Mouse (Mus musculus) left cerebral cortex, postnatal 4 days (tissue): ENCODE results near the gene Tenm4. TPM values are rescaled to one million over a fixed set of nuclear protein-coding genes. Genes with fewer than 3 reads are reported as not detected.
"Not testable (repeated sequence)": the region's sequence is repeated elsewhere in the genome, so short reads cannot be mapped to it uniquely, and the experiment has no call there.

Experiments
- DNase-seq: peaks from one replicate; pipeline ENCODE4 v3.0.0-alpha.2; 2022
- intact Hi-C: fragments of 180-260 bp; cut with DNase I; formaldehyde crosslinking; loops from one replicate; pipeline ENCODE4 v1.15.1; 2025
- total RNA-seq, 2 experiments: library from RNA; stranded (reverse); gene quantifications; 2 replicates each; pipeline ENCODE4 v1.2.3; 2021

Tenm4 gene
- total RNA-seq, 2 experiments from 2014 or later, result 98.0 to 123 TPM

DNA sequence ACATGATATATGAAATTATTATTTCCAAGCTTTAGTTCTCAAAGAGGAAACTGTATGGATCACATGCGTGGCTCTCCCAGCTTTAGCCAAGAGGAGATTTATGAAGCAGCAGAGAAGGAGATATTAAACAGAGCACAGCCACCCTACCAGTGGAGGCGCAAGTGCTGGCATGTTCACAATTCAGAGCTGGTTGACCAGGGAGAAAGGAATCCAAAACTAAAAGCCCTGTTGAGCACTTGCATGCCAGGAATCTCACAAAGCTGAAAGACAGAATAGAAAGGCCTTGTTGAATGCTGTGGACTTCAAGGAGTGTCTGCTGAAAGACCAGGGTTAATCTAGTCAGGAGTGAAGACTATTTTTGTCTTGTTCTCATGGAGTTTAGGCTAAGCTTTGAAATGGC is 446.3 kb downstream of the Tenm4 start:
- no peak for DNase-seq
- intact Hi-C loops, result no loop called here

DNA sequence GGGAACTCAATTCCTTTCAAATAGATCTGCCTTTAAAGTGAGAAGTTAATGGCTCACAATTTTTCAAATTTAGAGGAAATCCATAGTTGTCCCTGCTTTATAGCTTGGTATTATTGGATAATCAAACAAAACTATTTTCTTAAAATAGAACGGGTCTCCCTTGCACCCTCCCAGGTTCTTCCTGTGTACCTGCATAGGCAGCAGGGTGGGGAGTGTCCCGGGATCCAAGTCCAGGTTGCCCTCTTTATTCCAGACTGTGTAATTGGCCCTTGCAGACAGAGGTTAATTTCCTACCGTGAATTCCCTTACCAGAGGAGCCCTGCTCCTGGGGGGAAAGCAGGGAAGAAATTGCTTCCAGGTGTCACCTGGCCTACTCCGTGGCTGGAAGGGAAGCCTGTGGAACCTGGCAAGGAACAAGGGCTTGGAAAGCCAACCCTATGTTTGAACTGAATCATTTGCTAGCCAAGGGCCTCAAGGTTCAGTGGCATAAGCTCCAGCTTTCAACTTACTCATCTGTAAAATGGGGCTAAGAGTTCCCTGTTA is 449.0 kb downstream of the Tenm4 start:
- no peak for DNase-seq
- intact Hi-C loops, result no loop called here

DNA sequence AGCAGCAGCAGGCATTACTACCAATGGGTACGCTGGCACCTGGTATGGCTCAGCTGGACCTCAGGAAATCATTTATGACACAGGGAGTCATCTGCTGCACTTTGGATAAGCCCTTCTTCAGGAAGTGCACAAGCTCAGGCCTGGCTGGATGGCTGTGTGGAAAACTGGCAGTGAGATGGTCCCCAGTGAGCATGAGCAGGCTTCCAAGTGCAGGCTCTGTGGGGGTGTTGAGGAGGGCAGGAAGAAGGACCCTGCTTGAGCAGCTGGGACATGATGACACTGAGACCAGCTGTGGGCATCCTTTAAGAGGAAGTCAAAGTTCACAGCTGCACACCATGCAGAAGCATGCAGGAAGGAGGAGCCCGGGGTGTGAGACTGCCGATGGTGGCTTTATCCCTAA is 455.3 kb downstream of the Tenm4 start:
- intact Hi-C loops, result no loop called here
- DNase-seq, result no peak

DNA sequence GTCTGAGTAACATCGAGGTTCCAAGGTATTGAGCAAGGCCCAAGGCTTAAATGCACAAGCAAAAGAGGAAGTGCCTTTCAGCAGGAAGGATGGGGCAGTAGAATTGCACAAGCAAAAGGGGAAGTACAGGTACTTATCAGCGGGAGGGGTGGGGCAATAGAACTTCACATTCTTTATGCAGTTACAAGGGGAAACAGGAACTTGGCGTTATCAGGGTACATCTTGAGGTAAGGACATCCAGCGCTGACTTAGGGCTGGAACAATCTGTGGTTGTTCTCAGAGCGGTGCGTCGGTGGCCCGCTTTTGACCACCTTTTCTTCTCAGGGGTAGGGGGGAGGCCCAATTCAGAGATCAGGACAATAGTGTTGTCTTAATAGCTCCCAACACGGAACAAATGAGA is 459.5 kb downstream of the Tenm4 start:
- DNase-seq, intact Hi-C loops: not testable (repeated sequence)

DNA sequence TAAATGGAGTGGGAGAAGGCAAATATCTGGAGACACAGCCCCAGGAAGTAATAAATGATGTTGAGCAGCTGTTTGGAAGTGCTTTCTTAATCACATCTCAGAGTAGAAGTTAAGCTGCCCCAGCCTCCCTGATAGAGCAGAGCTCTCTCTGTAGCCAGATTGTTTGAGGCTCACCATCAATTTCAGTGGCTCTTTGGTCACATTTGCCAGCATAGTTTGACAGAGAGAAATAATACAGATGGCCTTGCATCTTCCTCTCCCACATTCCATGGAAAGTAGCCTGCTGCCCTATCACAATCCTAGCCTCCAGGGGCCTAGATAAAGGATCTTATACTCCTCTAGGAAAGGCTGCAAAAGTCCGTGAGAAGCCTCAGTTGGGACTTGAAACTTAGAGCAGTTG is 462.0 kb downstream of the Tenm4 start:
- intact Hi-C loops, result no loop called here
- no peak for DNase-seq

DNA sequence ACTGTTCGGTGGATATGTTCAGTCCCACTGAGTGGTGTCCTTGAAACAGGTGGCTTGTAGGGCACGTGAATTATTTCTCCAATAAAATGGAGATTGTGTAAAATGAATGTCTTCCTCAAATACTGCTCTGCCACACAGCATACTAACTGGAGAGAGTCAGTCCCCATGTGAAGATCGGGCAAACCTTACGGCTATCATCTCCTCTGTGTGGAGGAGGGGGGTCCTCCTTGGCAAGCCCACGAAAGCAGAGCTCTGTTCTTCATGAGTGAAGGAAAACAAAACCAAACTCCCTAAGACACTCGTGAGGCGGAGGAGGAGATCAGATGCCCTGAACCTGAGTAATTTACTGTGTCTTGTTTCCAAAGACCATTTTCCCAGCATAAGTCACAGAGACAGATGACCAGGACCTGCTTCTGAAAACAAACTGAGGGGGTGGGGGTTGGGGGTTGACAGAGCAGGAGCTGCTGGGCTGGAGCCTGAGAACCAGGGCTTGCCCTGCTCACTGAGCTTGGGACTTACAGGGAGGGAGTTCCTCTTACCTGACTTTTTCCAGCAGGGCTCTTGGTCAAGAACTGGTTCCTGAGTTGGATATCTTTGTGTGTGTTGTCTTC is 464.9 kb downstream of the Tenm4 start:
- no peak for DNase-seq
- intact Hi-C loops, result no loop called here

DNA sequence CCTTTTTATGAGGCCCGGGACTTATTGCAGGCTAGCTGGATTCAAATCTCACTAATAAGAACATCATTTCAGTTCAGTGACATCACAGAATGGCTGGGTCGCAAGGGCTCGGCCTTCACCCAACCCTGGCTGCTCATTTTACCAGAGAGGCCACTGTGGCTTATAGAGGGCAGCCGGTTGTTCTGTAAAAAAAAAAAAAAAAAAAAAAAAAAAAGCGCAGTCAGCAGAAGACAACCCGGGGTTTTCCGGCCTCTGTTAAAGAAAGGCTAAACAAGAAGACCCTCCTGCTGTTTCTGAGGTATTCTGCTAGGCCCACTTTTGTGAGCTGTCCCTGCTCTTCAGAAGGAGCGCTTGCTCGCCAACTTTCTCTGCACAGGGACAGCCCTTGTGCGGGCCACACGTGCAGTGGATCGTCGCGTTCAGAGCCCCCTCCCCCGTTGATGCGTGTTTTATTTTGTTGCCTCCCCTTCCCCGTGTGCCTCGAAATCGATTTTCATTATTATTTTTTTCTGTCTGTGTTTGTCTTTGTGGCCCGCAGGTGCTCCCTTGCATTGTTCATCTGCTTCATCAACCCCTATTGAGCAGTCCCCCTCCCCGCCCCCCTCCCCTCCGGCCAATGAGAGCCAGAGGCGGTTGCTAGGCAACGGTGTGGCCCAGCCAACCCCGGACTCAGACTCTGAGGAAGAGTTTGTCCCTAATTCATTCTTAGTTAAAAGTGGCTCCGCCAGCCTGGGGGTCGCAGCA is 472.6 kb downstream of the Tenm4 start:
- peak; percentile 86 for DNase-seq
- intact Hi-C loops, result no loop called here

DNA sequence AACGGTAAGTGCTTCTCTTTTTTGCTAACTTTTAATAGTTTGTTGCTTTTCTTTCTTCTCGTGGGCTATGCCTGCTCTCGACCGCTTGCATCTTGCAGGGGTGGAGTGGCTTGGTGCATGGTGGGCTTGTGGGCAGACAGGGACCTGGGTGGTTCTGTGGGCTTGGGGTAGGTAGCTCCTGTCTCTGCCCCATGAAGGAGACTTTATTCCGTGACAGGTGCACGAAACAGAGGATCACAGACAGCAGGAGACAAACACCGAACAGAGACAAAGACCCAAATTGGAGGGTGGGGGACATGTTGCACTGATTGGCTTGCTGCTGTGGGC is 473.1 kb downstream of the Tenm4 start:
- no peak for DNase-seq
- intact Hi-C loops, result no loop called here

DNA sequence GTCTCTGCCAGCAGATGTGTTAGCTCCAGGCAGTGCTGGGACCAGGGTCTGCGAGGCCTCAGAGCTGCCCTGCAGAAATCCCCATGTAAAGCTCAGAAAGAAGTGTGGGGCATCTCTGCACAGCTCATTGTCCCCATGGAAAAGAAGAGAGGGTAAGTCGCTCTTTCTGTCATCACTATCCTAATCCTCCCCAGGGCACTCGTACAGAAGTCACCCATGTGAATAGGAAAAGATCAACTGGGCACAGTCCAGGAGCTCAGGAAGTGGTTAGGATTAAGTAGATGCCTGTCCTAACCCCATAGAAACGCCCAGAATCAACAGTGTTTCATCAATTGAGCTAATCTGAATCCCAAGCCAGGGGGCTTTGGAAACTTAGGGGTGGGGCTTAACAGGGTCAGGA is 476.6 kb downstream of the Tenm4 start:
- intact Hi-C loops, result no loop called here
- no peak for DNase-seq

DNA sequence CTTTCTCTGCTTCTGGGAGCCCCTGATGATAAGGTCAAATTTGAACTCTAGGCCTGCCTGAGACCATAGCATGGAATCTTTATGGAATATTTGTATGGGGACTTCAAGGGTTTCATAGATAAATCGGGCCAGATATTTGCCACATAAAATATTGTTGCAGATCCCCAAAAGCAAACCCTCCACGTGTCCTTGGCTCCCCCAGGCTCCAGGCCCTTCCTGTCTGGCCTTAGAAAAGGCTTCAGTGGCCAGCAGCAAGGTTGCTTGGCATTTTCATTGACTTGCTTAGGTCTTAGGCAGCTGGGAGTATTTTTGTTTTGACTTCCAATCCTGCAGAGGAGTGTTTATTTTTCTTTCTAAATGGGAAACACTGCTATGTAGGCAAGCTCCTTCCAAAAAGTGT is 477.6 kb downstream of the Tenm4 start:
- no peak for DNase-seq
- intact Hi-C loops, result no loop called here

DNA sequence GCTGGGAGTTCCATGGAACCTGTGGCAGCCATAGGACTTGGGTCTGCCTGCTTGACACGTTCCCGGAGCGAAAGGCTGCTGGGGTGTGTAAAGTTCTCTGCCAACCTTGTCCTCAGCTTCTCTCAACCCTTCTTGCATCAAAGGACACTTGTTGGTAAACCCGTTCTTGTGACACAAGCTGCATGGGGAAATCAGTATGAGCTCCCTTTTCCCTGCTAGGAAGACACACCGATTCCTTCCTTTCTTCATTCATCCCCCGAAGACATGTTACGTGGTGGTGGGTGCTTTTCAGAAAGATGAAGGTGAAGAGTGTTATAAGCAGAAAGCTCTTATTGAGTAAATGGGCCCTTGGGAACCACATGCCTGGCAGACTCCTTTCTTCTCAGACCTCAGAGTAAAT is 478.1 kb downstream of the Tenm4 start:
- intact Hi-C loops, result no loop called here

DNA sequence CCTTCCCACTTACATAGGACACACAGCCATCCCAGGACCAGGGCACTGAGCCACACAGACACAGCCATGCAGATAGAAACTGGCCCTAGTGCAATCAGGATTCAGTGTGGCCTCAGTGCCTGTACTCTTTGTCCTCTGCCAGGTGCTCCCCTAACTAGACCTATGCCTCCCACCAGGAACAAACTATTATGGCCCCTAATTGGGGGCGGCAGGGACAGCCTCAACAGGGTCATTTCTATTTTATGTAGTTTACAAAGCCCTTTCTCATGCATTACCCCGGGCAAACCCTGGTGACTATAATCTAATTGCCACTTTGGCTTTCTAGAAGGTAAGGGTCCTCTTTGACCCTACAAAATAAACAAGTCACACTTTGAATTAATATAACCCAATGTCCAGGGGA is 479.4 kb downstream of the Tenm4 start:
- intact Hi-C loops, result no loop called here
- DNase-seq, result no peak

More for the DNA sequence above, 478.1 kb downstream of the Tenm4 start:
- DNase-seq, result no peak

DNA sequence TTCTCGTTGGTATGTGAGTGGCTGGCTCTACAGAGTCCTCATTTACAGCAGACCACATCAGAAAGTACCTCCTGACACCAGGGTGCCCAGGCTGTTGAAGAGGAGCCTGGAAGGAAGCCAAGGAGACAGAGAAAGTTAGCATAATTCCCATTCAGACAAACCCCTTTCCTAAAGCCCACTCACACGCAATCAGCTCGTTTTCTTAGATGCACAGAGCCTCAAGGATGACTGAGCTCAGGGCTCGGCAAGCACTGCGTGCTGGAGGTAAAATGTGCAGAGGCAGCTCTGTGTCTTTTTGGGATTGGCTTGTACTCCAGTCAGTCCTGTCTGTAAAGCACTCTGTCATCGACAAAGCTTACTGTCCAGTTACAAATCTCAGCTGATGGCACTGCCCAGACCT is 480.0 kb downstream of the Tenm4 start:
- DNase-seq, result no peak
- intact Hi-C loops, result no loop called here

DNA sequence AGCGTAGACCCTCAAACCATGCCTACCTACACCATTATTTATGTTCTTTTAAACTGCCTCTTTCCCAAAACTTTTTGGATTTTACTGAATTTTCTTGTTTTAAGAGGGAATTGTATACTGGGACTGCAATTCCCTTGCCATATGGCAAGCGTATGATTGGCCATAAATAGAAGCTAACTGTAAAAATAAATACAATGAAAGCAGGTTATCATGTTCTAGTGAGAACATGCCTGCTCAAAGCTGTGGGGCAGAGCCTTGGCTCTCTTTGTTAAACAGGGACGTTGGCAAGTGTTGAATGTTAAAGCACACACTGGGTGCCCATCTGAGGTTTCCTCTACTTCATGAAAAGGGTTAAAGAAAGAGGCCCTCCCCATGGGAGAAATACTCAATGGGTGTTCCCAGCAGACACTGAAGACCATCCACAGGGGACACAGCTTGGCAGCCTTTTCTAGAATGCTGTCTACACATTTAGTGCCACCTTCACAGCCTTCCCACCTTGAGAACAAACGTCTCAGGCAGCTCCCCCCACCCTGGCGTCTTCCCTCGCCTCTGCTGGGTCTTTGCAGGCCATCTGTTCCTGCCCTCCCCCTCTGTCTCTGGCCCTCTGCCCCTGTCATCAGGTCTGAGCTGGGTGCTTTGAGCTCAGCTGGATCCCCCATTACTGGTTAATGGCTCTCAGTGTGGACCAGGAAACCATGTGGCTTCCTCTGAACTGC is 480.7 kb downstream of the Tenm4 start:
- intact Hi-C loops, result no loop called here
- DNase-seq, result peak; percentile 79

DNA sequence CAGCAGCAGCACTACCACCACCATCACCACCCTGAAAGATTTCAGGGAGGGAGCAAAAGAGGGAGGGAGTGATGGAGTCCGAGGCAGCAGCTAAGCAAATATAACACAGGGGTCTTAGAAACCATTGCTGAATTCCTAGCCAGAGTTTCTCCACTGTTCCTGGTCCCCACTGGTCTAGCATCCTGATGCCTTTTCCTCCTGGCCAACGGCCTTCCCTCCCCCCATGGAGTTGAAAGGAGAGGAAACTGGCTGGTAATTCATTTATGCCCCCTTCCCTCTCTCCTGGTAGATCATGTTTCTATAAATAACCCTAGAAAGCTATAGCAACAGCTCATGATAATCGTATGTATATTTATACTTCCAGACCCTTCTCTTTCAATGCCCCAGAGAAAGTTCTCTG is 481.8 kb downstream of the Tenm4 start:
- no peak for DNase-seq
- intact Hi-C loops, result no loop called here

DNA sequence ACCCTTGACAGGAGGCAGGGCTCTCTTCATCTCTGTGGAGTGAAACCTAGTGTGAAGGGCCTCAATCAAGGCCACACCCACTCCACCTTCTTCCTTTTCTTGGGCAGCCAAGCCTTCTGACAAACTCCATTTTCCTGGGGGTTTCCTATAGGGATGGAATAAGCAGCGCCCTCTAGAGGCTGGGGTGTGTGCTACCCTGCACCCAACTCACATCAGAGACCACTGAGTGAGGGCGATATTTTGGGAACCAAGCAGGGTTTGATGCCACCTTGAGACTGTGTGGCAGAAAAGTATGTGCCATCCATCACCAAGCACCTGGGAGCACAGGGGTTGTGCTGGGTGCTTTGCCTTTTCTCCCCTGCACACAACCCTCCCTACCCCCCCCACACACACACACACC is 483.2 kb downstream of the Tenm4 start:
- DNase-seq, result no peak
- intact Hi-C loops, result no loop called here

DNA sequence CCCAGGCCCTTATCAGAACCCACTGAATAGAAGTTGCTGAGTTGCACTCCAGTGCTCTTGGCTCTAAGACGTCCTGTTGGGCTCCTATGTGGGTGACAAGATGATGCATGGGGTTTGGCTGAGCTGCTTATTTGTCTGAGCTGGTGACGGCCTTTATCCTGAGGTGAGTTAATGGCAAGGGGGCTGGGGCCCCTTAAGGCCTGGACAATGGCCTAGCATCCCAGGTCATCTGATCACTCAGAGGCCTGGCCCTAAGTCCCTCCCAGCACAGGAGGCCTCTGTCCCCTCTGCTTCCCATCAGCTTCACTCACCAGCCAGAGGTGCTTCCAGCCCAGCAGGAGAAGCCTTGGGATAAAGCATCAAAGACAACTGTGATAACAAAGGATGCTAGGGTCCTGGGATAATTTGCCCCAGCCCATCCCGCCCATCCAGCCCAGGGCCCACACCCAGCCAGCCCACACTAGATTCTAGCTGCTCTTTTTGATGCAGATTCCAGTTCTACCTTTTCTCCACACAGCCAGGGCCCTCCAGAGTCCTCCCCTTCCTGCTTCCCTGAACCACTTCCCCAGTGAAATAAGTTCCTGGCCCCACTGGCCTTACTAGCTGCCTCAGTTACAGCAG is 484.2 kb downstream of the Tenm4 start:
- intact Hi-C loops, result no loop called here
- DNase-seq, result no peak

DNA sequence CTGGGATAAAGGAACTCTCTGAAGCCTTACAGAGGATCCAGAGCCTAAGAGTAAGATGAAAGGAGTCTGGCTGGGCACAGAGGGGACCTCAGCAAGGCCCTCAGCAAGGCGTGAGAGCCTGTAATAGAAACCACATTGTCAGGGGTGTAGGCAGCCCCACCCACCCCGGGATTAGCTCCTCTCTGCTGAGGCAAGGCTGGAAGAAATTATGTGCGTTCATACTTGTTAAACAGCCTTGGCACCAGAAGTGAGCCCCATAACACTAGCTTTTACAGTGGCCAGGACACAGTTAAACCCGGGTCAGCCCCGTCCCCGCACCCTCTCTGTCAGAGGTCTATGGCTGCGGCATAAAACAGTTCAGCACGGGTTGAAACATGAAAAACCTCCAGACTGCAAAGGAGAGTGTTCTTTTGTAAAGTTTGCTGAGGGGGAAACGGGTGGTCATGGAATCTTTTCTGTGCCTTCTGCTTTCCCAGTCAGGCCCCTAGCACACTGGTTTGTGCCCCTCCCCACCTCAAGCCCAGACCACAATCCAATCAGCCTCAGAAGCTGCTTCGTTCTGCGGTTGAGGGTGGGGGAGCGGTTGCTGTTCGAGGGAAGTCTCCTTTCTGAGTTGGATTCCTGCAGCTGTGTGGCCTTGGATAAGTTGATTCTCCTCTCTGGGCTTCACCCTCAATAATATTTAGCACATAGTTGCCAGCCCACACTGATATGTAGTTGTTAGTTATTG is 486.2 kb downstream of the Tenm4 start:
- intact Hi-C loops, result no loop called here

DNA sequence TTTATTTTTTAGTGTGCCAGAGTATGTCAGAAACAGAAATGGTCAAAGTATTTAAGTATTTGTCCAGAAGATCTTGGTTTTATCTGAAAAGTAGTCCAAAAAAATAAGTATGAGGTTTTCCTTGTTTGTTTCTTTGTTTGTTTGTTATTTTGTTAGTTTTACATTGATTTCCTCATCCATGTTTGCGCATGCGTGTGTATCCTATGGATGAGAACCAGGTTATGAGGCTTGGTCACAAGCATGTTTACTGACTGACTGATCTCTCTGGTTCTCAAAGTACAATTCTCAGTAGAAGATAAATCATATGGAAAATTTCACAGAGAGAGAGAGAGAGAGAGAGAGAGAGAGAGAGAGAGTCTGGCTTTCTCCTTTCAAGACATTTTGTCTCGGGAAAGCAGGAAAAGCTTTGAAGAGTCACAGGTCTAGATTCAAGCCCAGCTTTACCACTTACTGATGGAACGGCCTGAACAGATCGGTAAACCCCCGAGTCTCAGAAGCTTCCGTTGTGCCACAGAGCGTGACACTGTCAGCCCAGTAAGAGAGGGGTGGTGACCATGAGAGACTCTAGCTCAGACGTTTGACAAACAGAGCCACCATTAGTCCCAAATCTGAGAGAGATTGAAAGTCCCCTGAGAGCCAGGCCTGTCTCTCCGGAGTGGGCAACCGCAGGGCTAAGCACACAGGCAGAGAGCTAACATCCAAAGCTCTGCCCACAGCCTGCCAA is 487.0 kb downstream of the Tenm4 start:
- no peak for DNase-seq

More for the DNA sequence above, 486.2 kb downstream of the Tenm4 start:
- no peak for DNase-seq

DNA sequence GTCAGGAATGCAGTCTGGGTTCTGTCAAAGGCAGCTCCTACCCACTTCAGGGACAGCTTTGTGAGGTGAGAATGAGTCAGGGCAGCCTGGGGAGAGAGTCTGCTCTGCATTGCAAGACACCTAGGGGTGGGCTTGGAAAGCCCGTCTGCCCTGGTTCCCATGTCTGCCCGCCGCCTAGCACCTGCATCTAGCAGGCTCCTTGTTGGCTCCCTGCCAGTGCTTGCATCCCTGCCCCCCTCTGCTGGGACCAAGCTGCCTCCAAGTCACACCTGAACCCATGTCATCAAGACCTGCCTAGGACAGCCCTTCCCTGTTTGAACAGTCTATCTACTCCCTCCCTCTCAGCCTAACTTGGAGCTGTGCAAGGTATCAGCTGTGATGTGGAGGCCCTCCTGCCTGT is 489.9 kb downstream of the Tenm4 start:
- intact Hi-C loops, result no loop called here
- DNase-seq, result peak; percentile 36

More for the DNA sequence above, 487.0 kb downstream of the Tenm4 start:
- intact Hi-C loops, result no loop called here
